Mouse (Mus musculus): ENCODE measurements around the gene Ugt1a5.

GRCm38 (mm10) chr1:88136646-88137045 is 29.2 kb upstream of the Ugt1a5 start:
- TF ChIP-seq MAFK (IDR thresholded peaks at IDR 0.05; ENCODE audit: insufficient read depth, low read depth, low read length) (no peak), CHD2 (IDR thresholded peaks at IDR 0.05; ENCODE audit: low read depth, low read length) (no peak), ZC3H11A (IDR thresholded peaks at IDR 0.05; ENCODE audit: borderline replicate concordance, low read depth, low read length) (no peak), ZNF384 (IDR thresholded peaks at IDR 0.05; ENCODE audit: low read depth, low read length) (no peak)

Data from ES-E14 (cell line).